Mouse (Mus musculus): Measurements from ENCODE around the gene Gm8206. TPM values are rescaled to one million over a fixed set of nuclear protein-coding genes. Genes with fewer than 3 reads are reported as not detected.
"Not testable (repeated sequence)": the region's sequence is repeated elsewhere in the genome, so short reads cannot be mapped to it uniquely, and the experiment has no call there.

Gm8206 gene
- 2.9 and 4.1 TPM in 2 replicates for polyA plus RNA-seq (2015; fragmentation: Nextera tagmentation; extraction: Ambion mirVana)

DNA sequence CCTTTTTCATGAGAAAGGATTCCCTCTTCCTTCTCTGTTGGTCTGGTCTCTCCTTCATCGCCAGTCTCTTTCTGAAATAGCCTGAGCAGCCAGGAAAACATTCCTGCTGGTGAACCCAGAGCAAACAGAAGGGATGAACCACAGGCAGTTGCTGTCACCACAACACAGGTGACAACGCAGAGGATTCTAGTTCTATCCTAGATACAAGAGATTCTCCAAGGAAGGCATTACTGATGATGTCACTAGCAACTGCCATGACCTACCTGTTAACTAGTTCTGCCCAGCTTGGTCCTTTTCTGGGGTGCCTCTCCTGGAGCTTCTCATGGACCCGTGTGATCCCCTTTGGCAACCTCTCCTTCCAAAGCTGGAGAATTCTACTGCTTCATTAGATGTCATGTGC is at the start of gene Gm8206:
Gene Gm8206 (minus strand): TSS at position 101 of the 400 bp plus-strand sequence.
- not testable (repeated sequence) for H3K27me3 ChIP-seq; ATAC-seq (ENCODE audit: low FRiP score); H3K36me3 ChIP-seq; H3K9ac ChIP-seq; H3K9me3 ChIP-seq; H3K4me1 ChIP-seq (replicated peaks); H3K4me3 ChIP-seq; H3K4me2 ChIP-seq; H3K27ac ChIP-seq
- 82% methylated on average over 3 of the region's 3 CpGs for WGBS

DNA sequence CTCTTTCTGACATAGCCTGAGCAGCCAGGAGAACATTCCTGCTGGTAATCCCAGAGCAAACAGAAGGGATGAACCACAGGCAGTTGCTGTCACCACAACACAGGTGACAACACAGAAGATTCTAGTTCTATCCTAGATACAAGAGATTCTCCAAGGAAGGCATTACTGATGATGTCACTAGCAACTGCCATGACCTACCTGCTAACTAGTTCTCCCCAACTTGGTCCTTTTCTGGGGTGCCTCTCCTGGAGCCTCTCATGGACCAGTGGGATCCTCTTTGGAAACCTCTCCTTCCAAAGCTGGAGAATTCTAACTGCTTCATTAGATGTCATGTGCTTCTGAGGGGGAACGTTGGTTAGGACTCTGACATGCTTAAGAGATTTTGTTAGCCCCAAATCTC is 32.0 kb upstream of the Gm8206 start, which contains the start of gene Gm3476:
Gene Gm3476 (minus strand): TSS at position 101 of the 400 bp plus-strand sequence.
- H3K27ac ChIP-seq; H3K9me3 ChIP-seq; H3K4me3 ChIP-seq; H3K4me2 ChIP-seq; H3K9ac ChIP-seq; H3K4me1 ChIP-seq (replicated peaks); H3K36me3 ChIP-seq; H3K27me3 ChIP-seq; ATAC-seq (ENCODE audit: low FRiP score): not testable (repeated sequence)
- WGBS, result no CpG with 5 or more reads among the region's 1 CpGs

- Histone ChIP-seq H3K9ac (peak within 1 kb of the TSS; percentile 60), H3K4me3 (peak within 1 kb of the TSS; percentile 42), H3K4me2 (peak within 1 kb of the TSS; percentile 50)
- H3K27me3 ChIP-seq; H3K4me1 ChIP-seq (replicated peaks); H3K27ac ChIP-seq; H3K36me3 ChIP-seq; H3K9me3 ChIP-seq: not testable (repeated sequence)
- ATAC-seq (ENCODE audit: low FRiP score), result peak; percentile 89
- WGBS, result under 1% methylated on average over 37 of the region's 51 CpGs
These were observed 14.7 kb upstream of the Gm8206 start, which contains the start of gene Gm3468 for GRCm38 (mm10) chr14:6108272-6108925. Gm3468 (minus strand) TSS chr14:6108665.

GRCm38 (mm10) chr14:6107500-6107899 is 13.8 kb upstream of the Gm8206 start:
- not testable (repeated sequence) for H3K4me1 ChIP-seq (replicated peaks); H3K27ac ChIP-seq; H3K9me3 ChIP-seq; H3K36me3 ChIP-seq; H3K27me3 ChIP-seq; ATAC-seq (ENCODE audit: low FRiP score)
- H3K4me2 ChIP-seq, result peak overlapping the region; percentile 50
- H3K4me3 ChIP-seq, result peak overlapping the region; percentile 42
- H3K9ac ChIP-seq, result 0 out of 2 replicates have a peak overlapping the region, but pooled peaks have one; percentile 60
- WGBS, result 15% methylated on average over 9 of the region's 9 CpGs

GRCm38 (mm10) chr14:6058167-6058566 is 35.6 kb downstream of the Gm8206 start, which contains the start of gene Gm6337:
Gm6337 (minus strand) TSS chr14:6058267.
- not testable (repeated sequence) for H3K4me2 ChIP-seq; ATAC-seq (ENCODE audit: low FRiP score); H3K36me3 ChIP-seq; H3K27me3 ChIP-seq; H3K9me3 ChIP-seq; H3K27ac ChIP-seq; H3K4me1 ChIP-seq (replicated peaks); H3K9ac ChIP-seq; H3K4me3 ChIP-seq
- 86% methylated on average over 4 of the region's 4 CpGs for WGBS

GRCm38 (mm10) chr14:5987136-5987535 is 106.6 kb downstream of the Gm8206 start:
- not testable (repeated sequence) for H3K27me3 ChIP-seq; H3K9me3 ChIP-seq; H3K9ac ChIP-seq; H3K4me3 ChIP-seq; H3K4me1 ChIP-seq (replicated peaks); ATAC-seq (ENCODE audit: low FRiP score); H3K36me3 ChIP-seq; H3K4me2 ChIP-seq; H3K27ac ChIP-seq
- 83% methylated on average over 7 of the region's 7 CpGs for WGBS

DNA sequence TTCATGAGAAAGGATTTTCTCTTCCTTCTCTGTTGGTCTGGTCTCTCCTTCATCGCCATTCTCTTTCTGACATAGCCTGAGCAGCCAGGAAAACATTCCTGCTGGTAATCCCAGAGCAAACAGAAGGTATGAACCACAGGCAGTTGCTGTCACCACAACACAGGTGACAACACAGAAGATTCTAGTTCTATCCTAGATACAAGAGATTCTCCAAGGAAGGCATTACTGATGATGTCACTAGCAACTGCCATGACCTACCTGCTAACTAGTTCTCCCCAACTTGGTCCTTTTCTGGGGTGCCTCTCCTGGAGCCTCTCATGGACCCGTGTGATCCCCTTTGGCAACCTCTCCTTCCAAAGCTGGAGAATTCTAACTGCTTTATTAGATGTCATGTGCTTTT is 114.7 kb downstream of the Gm8206 start, which contains the start of gene Gm3453:
Gene Gm3453 (minus strand): TSS at position 101 of the 400 bp plus-strand sequence.
- H3K4me1 ChIP-seq (replicated peaks); H3K4me2 ChIP-seq: not testable (repeated sequence)
- 71% methylated on average over 2 of the region's 2 CpGs for WGBS

More for the DNA sequence above, 114.7 kb downstream of the Gm8206 start, which contains the start of gene Gm3453:
- H3K4me3 ChIP-seq; H3K36me3 ChIP-seq; H3K9ac ChIP-seq; ATAC-seq (ENCODE audit: low FRiP score); H3K9me3 ChIP-seq; H3K27ac ChIP-seq; H3K27me3 ChIP-seq: not testable (repeated sequence)

Other genes with a start within 250 kb of the Gm8206 start
- gene Gm8237, start 213.6 kb downstream of the Gm8206 start, polyA plus RNA-seq (2015; fragmentation: Nextera tagmentation; extraction: Ambion mirVana), result 0.80 and 1.1 TPM in 2 replicates
- 2.8 and 3.3 TPM in 2 replicates for gene Gm3248, start 132.2 kb downstream of the Gm8206 start, polyA plus RNA-seq (2015; fragmentation: Nextera tagmentation; extraction: Ambion mirVana)
- gene Gm3453, start 114.8 kb downstream of the Gm8206 start, polyA plus RNA-seq (2015; fragmentation: Nextera tagmentation; extraction: Ambion mirVana), result not detected in 2 replicates
- not detected in 2 replicates for gene Gm6337, start 35.7 kb downstream of the Gm8206 start, polyA plus RNA-seq (2015; fragmentation: Nextera tagmentation; extraction: Ambion mirVana)
- 5.2 and 5.6 TPM in 2 replicates for gene Gm3468, start 14.7 kb upstream of the Gm8206 start, polyA plus RNA-seq (2015; fragmentation: Nextera tagmentation; extraction: Ambion mirVana)
- gene Gm3476, start 31.9 kb upstream of the Gm8206 start, polyA plus RNA-seq (2015; fragmentation: Nextera tagmentation; extraction: Ambion mirVana), result not detected in 2 replicates
- not detected in 2 replicates for gene Gm21560, start 125.3 kb upstream of the Gm8206 start, polyA plus RNA-seq (2015; fragmentation: Nextera tagmentation; extraction: Ambion mirVana)
- 6.8 and 7.6 TPM in 2 replicates for gene Gm3411, start 193.3 kb upstream of the Gm8206 start, polyA plus RNA-seq (2015; fragmentation: Nextera tagmentation; extraction: Ambion mirVana)
- not detected in 2 replicates for gene Gm21103, start 210.9 kb upstream of the Gm8206 start, polyA plus RNA-seq (2015; fragmentation: Nextera tagmentation; extraction: Ambion mirVana)
- not detected in 2 replicates for gene Gm3618, start 249.7 kb upstream of the Gm8206 start, polyA plus RNA-seq (2015; fragmentation: Nextera tagmentation; extraction: Ambion mirVana)

All from hindbrain, embryonic 13.5 days (tissue).